Mouse (Mus musculus): Measurements from ENCODE around the gene Zc3h15.
"Not testable (repeated sequence)": the region's sequence is repeated elsewhere in the genome, so short reads cannot be mapped to it uniquely, and the experiment has no call there.

Zc3h15 gene

GRCm38 (mm10) chr2:83644276-83645252 lies at the start of gene Zc3h15:
Gene Zc3h15, plus strand, starts transcription at chr2:83644435.
- DNase-seq = peak; percentile 96

DNA sequence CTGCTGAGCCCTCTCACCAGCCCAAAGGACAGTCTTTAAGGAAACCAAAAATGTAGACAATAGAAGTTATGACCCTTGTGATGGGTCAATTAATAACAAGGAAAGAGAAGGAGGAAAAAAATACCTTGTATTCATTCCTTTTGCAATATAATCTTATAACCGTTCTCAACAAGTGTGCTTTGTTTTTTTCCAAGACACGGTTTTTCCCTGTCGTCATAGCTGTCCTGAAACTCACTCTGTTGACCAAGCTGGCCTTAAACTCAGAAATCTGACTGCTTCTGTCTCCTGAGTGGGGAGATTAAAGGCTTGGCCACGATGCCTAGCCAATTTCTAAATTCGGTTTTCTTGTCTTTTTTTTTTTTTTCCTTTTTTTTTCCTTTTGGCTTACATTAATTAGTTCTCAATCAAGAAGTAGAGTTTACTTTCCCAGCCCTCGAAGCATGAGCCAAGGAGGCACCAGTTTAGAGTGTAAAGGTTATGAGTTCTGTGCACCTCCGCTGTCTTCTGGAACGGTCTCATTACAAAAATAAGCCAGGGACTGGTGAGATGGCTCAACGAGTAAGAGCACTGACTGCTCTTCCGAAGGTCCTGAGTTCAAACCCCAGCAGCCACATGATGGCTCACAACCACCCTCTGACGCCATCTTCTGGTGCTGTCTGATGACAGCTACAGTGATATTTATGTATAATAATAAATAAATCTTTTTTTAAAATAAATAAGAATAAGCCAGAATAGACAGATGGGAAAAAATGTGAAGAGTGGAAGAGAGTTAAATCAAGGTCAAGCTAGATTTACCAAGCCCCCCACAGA lies 23.5 kb upstream of the Zc3h15 start:
- DNase-seq = no peak

DNA sequence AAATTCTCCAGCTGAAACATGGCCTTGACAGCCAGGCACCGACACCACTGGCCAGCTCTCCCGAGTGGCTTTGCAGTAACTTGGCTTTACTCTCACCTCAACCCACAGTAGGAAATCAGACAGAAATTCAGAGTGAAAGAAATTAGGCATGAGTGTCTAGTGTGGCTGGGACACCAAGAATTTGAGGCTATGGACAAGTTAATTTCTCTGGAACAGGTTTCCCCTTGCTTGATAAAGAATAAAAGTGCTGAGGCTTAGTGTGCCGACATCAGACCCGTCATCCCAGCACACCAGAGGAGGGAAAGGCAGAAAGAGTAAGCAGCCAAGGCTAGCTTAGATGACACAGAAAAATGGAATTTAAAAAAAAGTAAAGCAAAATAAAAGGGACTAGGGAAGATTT lies 22.7 kb upstream of the Zc3h15 start:
- no peak for DNase-seq

- no peak for DNase-seq
Observed at GRCm38 (mm10) chr2:83622792-83623191, 21.4 kb upstream of the Zc3h15 start.

DNA sequence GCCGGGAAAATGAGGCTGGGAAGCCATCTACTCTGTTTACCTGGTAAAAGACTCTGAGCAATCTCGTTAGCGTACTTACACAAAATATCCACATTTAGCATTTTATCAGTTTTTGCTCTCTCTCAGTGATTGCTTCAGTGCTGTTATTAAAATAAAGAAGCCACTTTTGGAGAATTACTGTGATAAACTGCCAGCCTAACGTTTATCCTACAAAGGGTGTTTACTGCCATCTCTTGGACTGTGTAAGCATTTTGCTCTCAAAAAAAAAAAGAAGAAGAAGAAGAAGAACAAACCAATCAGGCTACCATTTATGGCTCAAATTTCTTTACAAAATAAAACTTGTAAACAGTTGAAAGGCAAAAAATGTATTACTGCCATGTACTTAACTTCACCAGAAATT lies 20.2 kb upstream of the Zc3h15 start:
- DNase-seq = no peak

- DNase-seq = peak; percentile 78
Observed at GRCm38 (mm10) chr2:83625226-83626108, 18.8 kb upstream of the Zc3h15 start.

DNA sequence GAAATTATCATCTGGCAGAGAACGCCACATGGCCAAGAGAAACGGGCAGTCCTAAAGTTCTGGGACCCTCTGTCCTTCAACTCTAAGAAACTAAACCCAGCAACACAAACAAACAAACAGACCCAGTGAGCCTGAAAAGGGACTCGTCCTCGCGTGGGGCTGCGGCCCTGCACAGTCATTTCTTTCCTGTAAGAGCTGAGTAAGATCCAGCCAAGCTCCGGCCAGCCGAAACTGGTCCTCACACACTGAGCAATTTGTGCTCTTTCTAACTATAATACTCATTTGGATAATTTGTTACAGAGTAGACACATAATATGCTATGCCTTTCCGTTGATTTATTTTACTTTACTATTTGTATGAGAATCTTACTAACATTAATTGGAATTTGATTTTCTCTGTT lies 17.4 kb upstream of the Zc3h15 start:
- DNase-seq = no peak

DNA sequence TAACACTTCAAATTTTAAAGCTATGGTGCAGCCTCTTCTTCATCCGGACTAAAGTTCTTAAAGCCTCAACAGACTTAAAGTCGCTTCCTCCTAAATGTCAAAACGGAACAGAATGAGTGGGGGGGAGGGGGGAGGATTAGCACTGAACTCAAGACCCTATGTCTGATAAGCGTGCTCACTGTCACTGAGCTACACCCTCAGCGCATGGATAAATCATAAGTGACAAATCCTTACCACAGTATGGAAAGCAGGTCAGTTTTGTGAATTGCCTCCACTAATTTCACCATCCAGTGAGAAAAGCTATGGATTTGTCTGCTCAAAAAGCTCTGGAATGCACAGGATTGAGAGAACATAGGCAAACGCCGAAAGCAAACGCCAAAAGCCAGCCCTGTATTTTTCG lies 16.7 kb upstream of the Zc3h15 start:
- DNase-seq = no peak

GRCm38 (mm10) chr2:83627932-83628331 lies 16.3 kb upstream of the Zc3h15 start:
- DNase-seq = no peak

DNA sequence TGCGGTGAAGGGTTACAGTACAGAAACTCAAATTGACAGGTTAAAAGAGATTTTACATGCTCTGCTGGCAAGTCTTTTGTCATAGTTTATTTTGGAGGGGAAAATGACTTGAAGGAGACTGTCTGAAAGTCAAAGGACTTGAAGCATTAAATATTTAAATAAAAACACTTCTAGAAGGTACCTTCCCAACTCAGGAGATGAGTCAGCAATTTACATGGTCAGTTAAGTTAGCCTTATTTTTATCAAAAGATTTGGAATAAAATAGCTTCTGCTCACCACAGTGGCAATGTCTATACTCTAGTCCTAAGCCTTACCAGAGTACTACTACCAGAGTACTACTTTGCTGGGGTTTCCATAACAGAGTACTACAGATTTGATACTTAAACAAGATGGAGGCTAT lies 2.2 kb upstream of the Zc3h15 start:
- DNase-seq = no peak

- DNase-seq = no peak
Observed at GRCm38 (mm10) chr2:83648916-83649315, 4.7 kb downstream of the Zc3h15 start.

- DNase-seq = no peak
Observed at GRCm38 (mm10) chr2:83652606-83653005, 8.4 kb downstream of the Zc3h15 start.

DNA sequence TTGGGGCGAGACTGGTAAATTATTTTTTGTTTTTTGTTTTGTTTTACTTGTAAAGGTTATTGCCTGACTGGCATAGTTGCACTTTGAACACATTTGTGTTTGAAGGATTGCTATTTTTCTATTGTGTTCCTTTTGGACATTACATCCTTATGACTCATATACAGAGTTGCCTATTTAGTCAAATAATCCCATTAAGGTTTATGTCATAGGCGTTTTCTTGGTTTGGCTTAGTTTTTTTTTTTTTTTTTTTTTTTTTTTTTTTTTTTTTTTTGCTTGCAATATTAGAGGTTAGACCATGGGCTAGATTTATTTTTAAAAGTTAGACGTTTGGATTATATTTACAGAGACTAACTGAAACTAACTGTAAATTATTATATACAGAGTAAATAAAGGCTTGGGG lies 15.0 kb downstream of the Zc3h15 start:
- DNase-seq = no peak

- no peak for DNase-seq
Observed at GRCm38 (mm10) chr2:83660114-83660513, 15.9 kb downstream of the Zc3h15 start.

DNA sequence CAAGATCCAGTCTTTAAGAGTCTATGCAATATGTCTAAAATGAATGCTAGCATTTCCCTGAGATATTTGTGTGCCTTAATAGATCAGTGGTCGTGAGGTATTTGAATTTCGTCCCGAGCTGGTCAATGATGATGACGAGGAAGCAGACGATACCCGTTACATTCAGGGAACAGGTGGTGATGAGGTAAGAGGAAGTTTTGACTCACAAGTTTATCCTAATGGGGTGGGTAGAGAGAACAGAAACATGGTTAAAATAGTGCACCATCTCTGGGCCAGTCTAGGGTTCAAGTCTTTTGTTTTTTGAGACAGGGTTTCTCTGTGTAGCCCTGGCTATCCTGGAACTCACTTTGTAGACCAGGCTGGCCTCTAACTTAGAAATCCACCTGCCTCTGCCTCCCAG lies 17.1 kb downstream of the Zc3h15 start:
- DNase-seq = no peak

DNA sequence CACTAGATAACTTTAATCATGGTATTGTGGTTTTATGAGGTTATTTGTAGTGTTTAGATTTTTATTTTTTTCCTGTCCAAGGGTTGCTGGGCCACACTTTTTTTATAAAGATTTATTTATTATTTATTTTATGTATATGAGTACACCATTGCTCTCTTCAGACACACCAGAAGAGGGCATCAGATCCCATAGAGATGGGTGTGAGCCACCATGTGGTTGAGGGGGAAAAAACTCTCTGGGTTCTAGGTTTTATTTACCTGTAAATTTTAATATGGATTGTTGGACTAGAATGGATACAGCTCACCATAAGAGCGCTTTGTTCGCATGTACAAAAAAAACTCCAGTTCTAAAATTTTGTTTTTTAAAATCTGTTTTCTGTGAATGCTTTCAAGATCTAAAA lies 20.8 kb downstream of the Zc3h15 start:
- DNase-seq = not testable (repeated sequence)

GRCm38 (mm10) chr2:83667430-83667829 lies 23.2 kb downstream of the Zc3h15 start:
- no peak for DNase-seq

DNA sequence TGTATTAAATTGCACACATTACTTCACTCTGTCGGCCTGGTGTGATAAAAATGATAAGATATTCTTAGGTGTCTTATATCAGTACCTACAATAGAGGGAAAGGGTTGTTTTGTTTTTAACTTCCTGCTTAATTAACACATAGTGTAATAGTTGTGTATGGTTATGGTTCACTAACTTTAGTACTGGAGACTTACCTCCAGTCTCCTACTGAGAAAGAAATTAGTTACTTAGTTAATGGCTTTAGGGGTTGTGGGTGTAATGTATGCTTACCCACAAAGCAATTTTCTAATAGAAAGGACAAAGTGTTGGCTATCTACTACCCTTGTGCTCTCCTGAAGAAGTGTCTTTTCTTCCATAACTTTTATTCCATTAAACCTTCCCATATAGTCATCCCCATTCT lies 23.8 kb downstream of the Zc3h15 start:
- DNase-seq = no peak

- no peak for DNase-seq
Observed at GRCm38 (mm10) chr2:83669988-83670387, 25.8 kb downstream of the Zc3h15 start.

- no peak for DNase-seq
Observed at GRCm38 (mm10) chr2:83671843-83672242, 27.6 kb downstream of the Zc3h15 start.

- peak; percentile 9 for DNase-seq
Observed at GRCm38 (mm10) chr2:83673067-83673466, 28.8 kb downstream of the Zc3h15 start.

DNA sequence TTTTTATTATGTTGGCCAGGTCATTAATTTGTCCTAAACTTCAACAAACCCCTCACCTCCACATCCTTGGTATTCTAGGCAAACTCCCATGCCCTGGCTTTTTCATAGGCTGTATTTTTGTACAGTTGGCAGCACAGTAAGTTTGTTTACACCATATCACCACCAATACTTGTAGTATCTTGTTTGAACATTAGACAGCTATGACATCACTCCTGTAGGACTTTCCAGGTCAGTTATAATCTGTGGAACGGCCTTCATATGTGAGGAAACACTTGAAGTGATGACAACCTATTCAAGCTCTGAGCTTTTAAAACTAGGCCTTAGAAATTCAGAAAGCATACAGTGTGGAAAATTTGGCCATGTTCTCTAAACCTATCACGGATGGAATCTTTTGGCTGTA lies 29.6 kb downstream of the Zc3h15 start:
- no peak for DNase-seq

DNA sequence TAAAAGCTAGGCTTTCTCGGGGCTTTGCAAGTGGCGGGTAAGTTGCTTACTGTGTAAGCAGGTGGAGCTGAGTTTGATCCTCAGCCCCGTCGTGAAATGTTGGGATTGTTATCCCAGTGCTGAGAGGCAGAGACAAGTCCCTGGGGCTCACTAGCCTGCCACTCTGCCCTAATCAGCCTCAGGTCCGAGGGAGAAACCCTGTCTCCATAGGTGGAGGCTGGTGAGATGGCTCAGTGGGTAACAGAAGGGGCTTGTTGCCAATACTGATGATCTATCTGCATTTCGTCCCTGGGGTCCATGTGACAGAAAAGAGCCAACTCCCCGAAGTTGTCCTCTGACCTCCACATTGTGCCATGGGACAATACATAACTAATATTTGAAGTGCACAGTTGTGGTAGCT lies 30.2 kb downstream of the Zc3h15 start:
- no peak for DNase-seq
